Mouse (Mus musculus) E14TG2a.4 (cell line): ENCODE results near the gene Anks1b.

Source experiments
- H3K27me3 ChIP-seq: 2 replicates; pipeline ENCODE4 v1.6.1; 2014; ENCODE audit warnings: low read length, control low read depth; ENCODE audit not compliant: insufficient read depth
- H3K36me3 ChIP-seq: 2 replicates; pipeline ENCODE4 v1.6.1; 2014; ENCODE audit warnings: low read length, control low read depth; ENCODE audit not compliant: insufficient read depth
- H3K4me1 ChIP-seq: replicated peaks from 2 replicates; pipeline ENCODE4 v1.6.1; 2014; ENCODE audit warnings: low read depth, low read length, control low read depth
- H3K4me3 ChIP-seq: replicated peaks from 2 replicates; pipeline ENCODE4 v1.5.1; 2014; ENCODE audit warnings: mild to moderate bottlenecking, low read length
- H3K9me3 ChIP-seq: 2 replicates; pipeline ENCODE4 v1.6.1; 2014; ENCODE audit warnings: low read length, control low read depth
- CTCF ChIP-seq: conservative IDR thresholded peaks from 2 replicates; pipeline ENCODE4 v1.5.1; 2014; ENCODE audit warnings: low read length
- NANOG ChIP-seq: IDR thresholded peaks from 2 replicates; pipeline ENCODE4 v1.6.1; 2014; ENCODE audit warnings: borderline replicate concordance, low read length, mixed read lengths
- POU5F1 ChIP-seq: IDR thresholded peaks from 2 replicates; pipeline ENCODE4 v1.6.1; 2014; ENCODE audit warnings: low read length, borderline replicate concordance

Gene Anks1b

DNA sequence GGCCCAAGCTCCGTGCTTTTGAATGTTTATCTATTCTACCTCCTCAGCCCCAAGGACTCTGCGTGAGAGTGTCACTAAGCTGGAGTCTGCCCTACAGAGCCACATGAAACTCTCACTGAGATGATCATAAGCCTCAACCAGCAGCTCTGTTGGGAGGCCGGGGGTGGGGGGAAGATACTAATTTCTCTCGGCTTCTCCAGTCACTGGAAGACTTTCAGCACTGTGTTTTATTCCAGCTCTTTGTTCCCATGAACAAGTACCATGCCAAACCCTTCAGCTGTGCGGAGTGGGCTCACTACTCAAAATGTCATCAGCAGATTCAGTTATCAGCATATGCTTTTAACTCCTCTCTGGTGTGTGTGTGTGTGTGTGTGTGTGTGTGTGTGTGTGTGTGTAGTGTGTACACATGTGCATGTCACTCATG lies 849.8 kb downstream of the Anks1b start:
- Histone ChIP-seq H3K27me3 (peaks cover 36% of the 10 kb centered on the region), H3K4me3 (no peak overlapping the region), H3K9me3 (no peaks in the 10 kb centered on the region), H3K36me3 (no peaks in the 10 kb centered on the region), H3K4me1 (peaks cover 4% of the 10 kb centered on the region)
- no peak for TF ChIP-seq CTCF
- no peak for TF ChIP-seq POU5F1
- no peak for TF ChIP-seq NANOG

DNA sequence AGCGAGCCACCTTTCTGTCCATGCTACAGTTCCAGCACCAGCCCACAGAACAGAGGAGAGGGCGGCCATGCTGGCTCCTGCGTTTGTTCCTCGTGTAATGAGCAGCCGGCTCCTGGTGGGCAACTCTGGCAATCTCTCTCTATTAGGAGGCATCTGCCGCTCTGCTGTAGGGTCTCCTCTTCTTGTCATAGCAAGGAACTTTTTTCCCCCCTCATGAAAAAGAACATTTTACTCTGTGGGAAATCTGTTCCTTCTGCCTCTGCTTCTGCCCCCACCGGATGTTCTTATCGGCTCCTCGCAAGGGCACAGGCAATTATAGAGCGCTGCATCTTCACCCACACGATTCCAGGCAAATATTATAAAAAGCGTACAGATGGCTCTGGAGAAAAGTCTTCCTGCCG lies 850.6 kb downstream of the Anks1b start:
- Histone ChIP-seq H3K4me1 (0 out of 2 replicates have a peak, but pooled peaks cover 6% of the 10 kb centered on the region), H3K9me3 (no peaks in the 10 kb centered on the region), H3K4me3 (peak overlapping the region; percentile 41; the same call in 1 of the 2 replicates), H3K27me3 (peaks cover 41% of the 10 kb centered on the region), H3K36me3 (no peaks in the 10 kb centered on the region)
- TF ChIP-seq POU5F1, result no peak
- no peak for TF ChIP-seq CTCF

DNA sequence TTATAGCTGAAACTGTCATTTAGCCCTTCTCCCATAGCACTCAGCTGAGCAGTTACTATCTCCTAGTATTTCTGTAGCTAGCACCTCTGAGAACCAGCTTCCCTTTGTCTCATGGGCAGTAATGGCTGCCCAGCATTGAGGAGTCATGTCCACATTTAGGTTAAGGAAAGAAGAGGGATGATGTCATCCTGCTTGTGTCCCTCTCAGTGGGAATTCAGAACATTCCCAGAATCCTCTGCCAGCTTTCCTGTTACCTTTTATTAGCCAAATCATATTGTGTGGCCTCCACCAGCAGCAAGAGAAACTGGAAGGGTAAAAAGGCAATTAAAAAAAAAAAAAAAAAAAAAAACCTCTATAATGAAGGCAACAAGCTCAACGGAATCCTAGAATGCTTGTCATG lies 851.6 kb downstream of the Anks1b start:
- no peaks in the 10 kb centered on the region for H3K9me3 ChIP-seq
- no peak overlapping the region for H3K4me3 ChIP-seq
- TF ChIP-seq POU5F1 (no peak), NANOG (no peak), CTCF (no peak)
- H3K4me1 ChIP-seq, result 0 out of 2 replicates have a peak, but pooled peaks cover 6% of the 10 kb centered on the region
- peaks cover 39% of the 10 kb centered on the region for H3K27me3 ChIP-seq
- H3K36me3 ChIP-seq, result no peaks in the 10 kb centered on the region

DNA sequence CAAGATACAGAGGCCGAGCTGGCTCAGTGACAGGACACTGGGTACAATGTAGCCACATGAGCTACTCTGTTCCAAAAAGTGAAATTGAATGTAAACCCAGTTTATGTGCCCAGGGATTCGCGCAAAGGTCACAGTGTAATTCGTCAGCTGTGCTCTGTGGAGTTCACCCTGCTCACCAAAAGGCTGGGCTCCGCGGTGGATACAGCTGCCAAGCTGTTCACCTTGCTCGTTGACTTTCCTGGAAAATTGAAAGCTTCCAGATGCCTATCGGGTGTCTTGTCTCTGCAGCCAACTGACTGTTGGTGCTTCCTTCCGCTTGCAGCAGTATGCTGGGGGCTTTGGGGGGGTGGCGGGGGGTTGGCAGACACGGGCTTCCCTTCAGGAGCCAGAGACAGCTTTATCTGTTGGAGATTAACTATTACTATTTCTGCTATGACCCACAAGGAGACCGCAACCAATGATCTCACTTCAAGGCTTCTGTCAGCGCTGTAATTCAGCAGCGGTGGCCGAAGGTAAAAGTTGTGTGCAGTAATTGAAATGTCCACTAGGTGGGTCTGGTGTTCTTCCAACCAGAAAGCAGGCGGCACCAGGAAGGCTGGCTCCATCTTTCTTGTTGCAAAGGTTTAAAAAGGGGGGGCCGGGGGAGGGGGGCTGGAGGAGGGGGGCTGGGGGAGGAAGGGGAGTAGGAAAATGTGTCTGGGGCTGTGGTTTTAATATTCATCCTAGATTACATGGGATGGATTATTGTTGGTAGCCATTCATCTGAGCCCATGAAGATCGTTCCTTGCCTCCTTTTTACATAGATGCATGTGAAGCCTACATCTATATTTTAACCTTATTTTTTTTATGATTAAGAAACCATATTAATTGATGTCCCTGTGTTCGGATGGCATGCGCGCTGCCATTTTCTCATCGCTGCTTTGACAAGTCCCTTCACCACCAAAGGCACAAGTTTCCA lies 855.4 kb downstream of the Anks1b start:
- Histone ChIP-seq H3K9me3 (no peaks in the 10 kb centered on the region), H3K4me1 (0 out of 2 replicates have a peak, but pooled peaks cover 6% of the 10 kb centered on the region), H3K4me3 (no peak overlapping the region), H3K27me3 (peaks cover 28% of the 10 kb centered on the region), H3K36me3 (no peaks in the 10 kb centered on the region)
- TF ChIP-seq CTCF, result peak; percentile 57
- no peak for TF ChIP-seq POU5F1

DNA sequence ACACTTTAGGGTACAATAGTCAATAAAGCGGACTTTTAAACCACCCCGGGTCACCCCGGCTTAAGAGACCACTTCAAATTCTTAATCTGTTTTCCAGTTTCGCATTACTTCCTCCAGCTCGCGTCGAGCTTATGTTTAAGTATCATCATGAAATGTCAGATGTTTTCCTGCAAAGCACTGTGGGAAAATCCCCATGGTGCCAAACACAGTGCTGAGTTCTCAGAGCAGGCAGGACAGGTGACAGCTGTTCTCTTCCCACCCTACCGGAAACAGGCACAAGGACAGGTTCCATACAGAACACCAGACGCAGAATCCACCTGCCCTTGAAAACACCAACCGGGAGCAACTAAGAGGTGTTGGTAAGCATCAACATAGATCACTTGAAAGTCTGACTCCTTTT lies 856.2 kb downstream of the Anks1b start:
- H3K27me3 ChIP-seq, result peaks cover 21% of the 10 kb centered on the region
- no peak overlapping the region for H3K4me3 ChIP-seq
- no peaks in the 10 kb centered on the region for H3K36me3 ChIP-seq
- 0 out of 2 replicates have a peak, but pooled peaks cover 4% of the 10 kb centered on the region for H3K4me1 ChIP-seq
- H3K9me3 ChIP-seq, result no peaks in the 10 kb centered on the region
- TF ChIP-seq POU5F1 (no peak), CTCF (no peak), NANOG (no peak)

DNA sequence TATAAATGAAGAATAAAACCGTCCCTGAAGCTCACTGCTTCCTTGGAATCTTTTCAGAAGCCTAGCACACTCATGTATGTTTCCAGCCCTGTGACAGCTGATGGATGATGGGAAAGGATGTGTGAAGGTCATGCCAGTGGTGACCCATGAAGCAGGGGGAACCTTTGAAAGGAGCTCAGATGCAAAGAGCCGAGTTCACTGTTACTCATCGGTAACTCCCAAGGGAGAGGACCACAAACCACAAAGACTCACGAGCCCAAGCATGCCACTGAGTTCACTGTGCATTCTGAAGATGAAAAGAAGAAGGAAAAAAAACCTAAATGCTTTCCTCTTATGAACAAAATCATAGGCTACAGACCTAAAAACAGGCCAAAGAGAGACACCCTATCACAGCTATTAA lies 859.5 kb downstream of the Anks1b start:
- Histone ChIP-seq H3K4me3 (no peak overlapping the region), H3K27me3 (peaks cover 9% of the 10 kb centered on the region), H3K9me3 (no peaks in the 10 kb centered on the region), H3K36me3 (no peaks in the 10 kb centered on the region), H3K4me1 (0 out of 2 replicates have a peak, but pooled peaks cover 4% of the 10 kb centered on the region)
- TF ChIP-seq CTCF (no peak), NANOG (no peak), POU5F1 (no peak)

DNA sequence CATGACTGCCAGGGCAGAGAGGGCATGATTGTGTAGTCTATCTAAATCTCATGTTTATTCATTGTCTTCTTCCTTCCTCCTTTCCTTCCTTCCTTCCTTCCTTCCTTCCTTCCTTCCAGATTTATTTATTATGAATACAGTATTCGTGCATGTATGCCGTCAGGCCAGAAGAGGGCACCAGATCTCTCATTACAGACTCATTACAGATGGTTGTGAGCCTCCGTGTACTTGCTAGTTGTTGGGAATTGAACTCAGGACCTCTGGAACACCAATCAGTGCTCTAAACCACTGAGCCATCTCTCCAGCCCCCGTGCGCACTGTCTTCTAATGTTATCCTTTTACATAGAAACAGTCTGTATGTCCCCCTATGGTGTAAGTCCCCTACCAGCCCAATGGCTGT lies 860.3 kb downstream of the Anks1b start:
- Histone ChIP-seq H3K4me3 (no peak overlapping the region), H3K9me3 (no peaks in the 10 kb centered on the region), H3K36me3 (no peaks in the 10 kb centered on the region), H3K4me1 (no peaks in the 10 kb centered on the region), H3K27me3 (peaks cover under 1% of the 10 kb centered on the region)
- TF ChIP-seq POU5F1 (no peak), CTCF (peak; percentile 36)

DNA sequence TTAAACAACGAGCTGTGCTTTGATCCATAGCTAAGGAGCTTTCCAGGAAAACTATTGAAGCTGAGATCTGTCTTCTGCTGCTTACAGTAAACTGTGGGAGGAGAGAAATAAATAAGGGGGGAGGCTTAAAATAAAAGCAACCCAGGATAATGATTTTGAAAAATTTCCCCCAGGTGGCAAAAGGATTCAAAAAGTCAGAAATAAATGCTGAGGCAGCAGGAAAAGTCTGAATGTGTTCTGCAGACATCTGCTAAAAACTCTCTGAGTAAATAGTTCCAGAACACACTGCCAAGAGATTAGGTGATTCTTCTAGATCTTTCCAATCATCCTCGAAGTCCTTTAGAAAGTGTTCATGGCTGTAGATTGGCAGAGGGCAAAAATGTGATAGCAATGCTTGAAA lies 865.2 kb downstream of the Anks1b start:
- TF ChIP-seq NANOG, result no peak
- TF ChIP-seq CTCF, result no peak
- no peak for TF ChIP-seq POU5F1
- H3K9me3 ChIP-seq, result no peaks in the 10 kb centered on the region
- H3K27me3 ChIP-seq, result no peaks in the 10 kb centered on the region
- no peak overlapping the region for H3K4me3 ChIP-seq
- H3K4me1 ChIP-seq, result no peaks in the 10 kb centered on the region
- H3K36me3 ChIP-seq, result no peaks in the 10 kb centered on the region

DNA sequence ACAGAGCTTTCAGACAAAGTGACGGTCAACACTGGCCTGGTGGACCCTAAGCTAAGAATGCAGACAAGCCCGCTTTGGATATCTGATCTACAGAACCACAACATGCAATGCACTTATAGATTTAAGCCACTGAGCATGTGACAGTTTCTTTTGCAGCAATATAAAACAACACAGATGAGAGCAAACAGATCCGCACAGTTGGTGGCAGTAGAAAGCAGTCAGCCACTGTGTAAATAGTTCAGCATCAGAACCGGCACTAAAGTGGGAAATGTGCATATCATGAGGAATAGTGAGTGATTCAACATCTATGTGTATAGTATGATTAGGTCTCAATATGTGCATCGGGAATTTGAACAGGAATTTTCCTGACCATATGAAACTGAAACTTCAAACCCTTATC lies 867.6 kb downstream of the Anks1b start:
- Histone ChIP-seq H3K9me3 (no peaks in the 10 kb centered on the region), H3K4me3 (no peak overlapping the region), H3K4me1 (no peaks in the 10 kb centered on the region), H3K27me3 (no peaks in the 10 kb centered on the region), H3K36me3 (no peaks in the 10 kb centered on the region)
- no peak for TF ChIP-seq NANOG
- no peak for TF ChIP-seq POU5F1
- TF ChIP-seq CTCF, result no peak
